Mouse (Mus musculus) CH12.LX (cell line): ENCODE measurements around the gene Hist1h3i. TPM values are rescaled to one million over a fixed set of nuclear protein-coding genes. Genes with fewer than 3 reads are reported as not detected.

ENCODE experiments used
- DNase-seq: peaks from one replicate; pipeline ENCODE4 v3.0.0-alpha.2; 2013; ENCODE audit errors: extremely low read depth
- H3K27ac ChIP-seq: 2 replicates; pipeline ENCODE4 v1.5.1; 2012; ENCODE audit warnings: low read depth, mild to moderate bottlenecking, control low read depth, moderate library complexity; ENCODE audit not compliant: insufficient read depth
- H3K27me3 ChIP-seq: replicated peaks from 2 replicates; pipeline ENCODE3; 2012; ENCODE audit warnings: inconsistent platforms
- H3K36me3 ChIP-seq, 2 experiments: replicated peaks in 1 of 2; 2 replicates each; pipeline versions ENCODE3 to v1.6.1; 2012; ENCODE audit warnings: inconsistent platforms in 1 of 2, low read length in 1 of 2, mild to moderate bottlenecking in 1 of 2, mixed read lengths in 1 of 2, moderate library complexity in 1 of 2; ENCODE audit not compliant: control insufficient read depth in 1 of 2, insufficient read depth in 1 of 2
- H3K4me1 ChIP-seq, 2 experiments: 2 replicates each; pipeline ENCODE4 v1.6.1; 2012; ENCODE audit warnings: inconsistent platforms in 1 of 2, moderate library complexity in 1 of 2; ENCODE audit not compliant: insufficient read depth in 2 of 2, control insufficient read depth in 1 of 2
- H3K4me2 ChIP-seq: 2 replicates; pipeline ENCODE4 v1.6.1; 2012; ENCODE audit warnings: low read depth, mild to moderate bottlenecking, control low read depth; ENCODE audit not compliant: poor library complexity, insufficient read depth, severe bottlenecking
- H3K4me3 ChIP-seq, 3 experiments: fragments of 150-350 bp in 1 of 3; sonication (generic) in 1 of 3; replicated peaks in 1 of 3; 2 replicates each; pipeline versions ENCODE3 to v1.5.1; 2011 to 2012; ENCODE audit warnings: low read depth in 2 of 3, low read length in 2 of 3, mild to moderate bottlenecking in 2 of 3, moderate library complexity in 2 of 3, control low read depth in 1 of 3, improper control_type of control experiment in 1 of 3, inconsistent platforms in 1 of 3, mixed read lengths in 1 of 3; ENCODE audit not compliant: poor library complexity in 1 of 3
- H3K79me2 ChIP-seq: replicated peaks from 2 replicates; pipeline ENCODE4 v1.6.1; 2012; ENCODE audit warnings: mild to moderate bottlenecking, moderate library complexity; ENCODE audit not compliant: control insufficient read depth, poor library complexity, insufficient read depth, severe bottlenecking; ENCODE audit errors: extremely low read depth
- H3K9ac ChIP-seq: 2 replicates; pipeline ENCODE4 v1.6.1; 2012; ENCODE audit warnings: low read depth, mild to moderate bottlenecking, control low read depth, moderate library complexity; ENCODE audit not compliant: insufficient read depth
- H3K9me3 ChIP-seq: replicated peaks from 2 replicates; pipeline ENCODE3; 2012; ENCODE audit warnings: low read length, inconsistent platforms, mixed read lengths
- CHD1 ChIP-seq: IDR thresholded peaks from 2 replicates; pipeline ENCODE4 v1.6.1; 2012; ENCODE audit warnings: low read depth, low read length, improper control_type of control experiment, inconsistent platforms
- CTCF ChIP-seq, 2 experiments: IDR thresholded peaks in 1 of 2; conservative IDR thresholded peaks in 1 of 2; 2 replicates each; pipeline ENCODE4 v1.5.1; 2011 to 2012; ENCODE audit warnings: low read depth in 2 of 2, low read length in 2 of 2, improper control_type of control experiment in 1 of 2, inconsistent platforms in 1 of 2, mild to moderate bottlenecking in 1 of 2, moderate library complexity in 1 of 2
- ELF1 ChIP-seq: IDR thresholded peaks from 2 replicates; pipeline ENCODE4 v1.6.1; 2014; ENCODE audit warnings: low read depth, mild to moderate bottlenecking, inconsistent platforms, low read length, improper control_type of control experiment
- ETS1 ChIP-seq: conservative IDR thresholded peaks from 2 replicates; pipeline ENCODE4 v1.6.1; 2012; ENCODE audit warnings: low read depth, mild to moderate bottlenecking, inconsistent platforms, low read length, improper control_type of control experiment, moderate library complexity
- GABPA ChIP-seq: IDR thresholded peaks from 2 replicates; pipeline ENCODE4 v1.6.1; 2012; ENCODE audit warnings: low read depth, low read length, improper control_type of control experiment, inconsistent platforms; ENCODE audit not compliant: insufficient replicate concordance
- IRF4 ChIP-seq: IDR thresholded peaks from 2 replicates; pipeline ENCODE4 v1.6.1; 2014; ENCODE audit warnings: low read depth, mild to moderate bottlenecking, inconsistent platforms, low read length, improper control_type of control experiment
- JUN ChIP-seq: IDR thresholded peaks from 2 replicates; pipeline ENCODE4 v1.6.1; 2011; ENCODE audit warnings: low read depth, mild to moderate bottlenecking, low read length, improper control_type of control experiment, moderate library complexity; ENCODE audit not compliant: insufficient read depth
- JUND ChIP-seq: conservative IDR thresholded peaks from 2 replicates; pipeline ENCODE4 v1.6.1; 2011; ENCODE audit warnings: low read depth, low read length, improper control_type of control experiment
- MAX ChIP-seq: IDR thresholded peaks from 2 replicates; pipeline ENCODE4 v1.6.1; 2011; ENCODE audit warnings: low read length, improper control_type of control experiment
- MAZ ChIP-seq: IDR thresholded peaks from 2 replicates; pipeline ENCODE4 v1.6.1; 2012; ENCODE audit warnings: low read depth, mild to moderate bottlenecking, inconsistent platforms, low read length, improper control_type of control experiment, moderate library complexity
- MEF2A ChIP-seq: IDR thresholded peaks from 2 replicates; pipeline ENCODE4 v1.6.1; 2014; ENCODE audit warnings: low read depth, mild to moderate bottlenecking, inconsistent platforms, low read length, improper control_type of control experiment, borderline replicate concordance
- MYC ChIP-seq: IDR thresholded peaks from 2 replicates; pipeline ENCODE4 v1.6.1; 2011; ENCODE audit warnings: low read depth, mild to moderate bottlenecking, improper control_type of control experiment, low read length
- PAX5 ChIP-seq: IDR thresholded peaks from 2 replicates; pipeline ENCODE4 v1.6.1; 2012; ENCODE audit warnings: low read length, inconsistent platforms, mixed read lengths
- POLR2A ChIP-seq: IDR thresholded peaks from 2 replicates; pipeline ENCODE4 v1.6.1; 2011; ENCODE audit warnings: low read depth, mild to moderate bottlenecking, improper control_type of control experiment, low read length
- POLR2AphosphoS2 ChIP-seq: IDR thresholded peaks from 2 replicates; pipeline ENCODE4 v1.6.1; 2011; ENCODE audit warnings: low read depth, low read length, improper control_type of control experiment
- RAD21 ChIP-seq: IDR thresholded peaks from 2 replicates; pipeline ENCODE4 v1.6.1; 2011; ENCODE audit warnings: low read depth, mild to moderate bottlenecking, low read length, improper control_type of control experiment, moderate library complexity
- TBP ChIP-seq: conservative IDR thresholded peaks from 2 replicates; pipeline ENCODE4 v1.6.1; 2011; ENCODE audit warnings: low read depth, low read length, improper control_type of control experiment
- TCF12 ChIP-seq: IDR thresholded peaks from 2 replicates; pipeline ENCODE4 v1.6.1; 2014; ENCODE audit warnings: low read depth, mild to moderate bottlenecking, inconsistent platforms, low read length, improper control_type of control experiment
- ZC3H11A ChIP-seq: IDR thresholded peaks from 2 replicates; pipeline ENCODE4 v1.6.1; 2012; ENCODE audit warnings: low read depth, mild to moderate bottlenecking, inconsistent platforms, low read length, improper control_type of control experiment
- ZKSCAN1 ChIP-seq: IDR thresholded peaks from 2 replicates; pipeline ENCODE4 v1.6.1; 2012; ENCODE audit warnings: low read depth, inconsistent platforms, low read length, improper control_type of control experiment, borderline replicate concordance
- ZNF384 ChIP-seq: IDR thresholded peaks from 2 replicates; pipeline ENCODE4 v1.6.1; 2012; ENCODE audit warnings: low read depth, low read length, improper control_type of control experiment, inconsistent platforms
- dilution Hi-C: fragments of 300-500 bp; cut with MboI; formaldehyde crosslinking; loops from 2 replicates; pipeline ENCODE4 v1.14.3; 2020; ENCODE audit warnings: low sequenced_read_pairs; ENCODE audit not compliant: extremely low pct_unique_long_range_greater_than_20kb, extremely low pct_ligation_motif_present
- in situ Hi-C: fragments of 300-500 bp; cut with MboI; formaldehyde crosslinking; loops from 3 replicates; pipeline ENCODE4 v1.14.3; 2019; ENCODE audit warnings: low sequenced_read_pairs, low pct_ligation_motif_present, low pct_unique_long_range_greater_than_20kb, mixed read lengths
- polyA plus RNA-seq: library from polyadenylated mRNA; unstranded; fragments of >175 nt; gene quantifications from 2 replicates; pipeline ENCODE4 v1.2.1, GENCODE M21; 2012; ENCODE audit warnings: low read depth; ENCODE audit not compliant: insufficient read length
- total RNA-seq, 2 experiments: library from RNA; depleted of rRNA; stranded (reverse); fragments of 300-350 nt in 1 of 2; fragments of >200 nt in 1 of 2; gene quantifications; 2 replicates each; pipeline ENCODE4 v1.2.3; 2012 to 2014

Gene Hist1h3i
- total and polyA plus RNA-seq, 3 experiments: 14.3 to 797 (median 21.2) TPM

GRCm38 (mm10) chr13:21752356-21752755, 30.8 kb downstream of the Hist1h3i start:
- Histone ChIP-seq H3K36me3 (no peaks in the 10 kb centered on the region), H3K27ac (peak overlapping the region; percentile 85), H3K9me3 (no peaks in the 10 kb centered on the region), H3K4me2 (peak overlapping the region; percentile 82; the same call in 1 of the 2 replicates), H3K9ac (peak overlapping the region; percentile 92), H3K27me3 (no peaks in the 10 kb centered on the region), H3K4me1 (peaks cover 0 to 26% of the 10 kb centered on the region in 2 experiments; a peak in 2 of 4 replicates), H3K79me2 (no peaks in the 10 kb centered on the region), H3K4me3 (peak overlapping the region in 1 of 3 experiments; percentile 3)
- in situ Hi-C loops (no loop called here), dilution Hi-C loops (no loop called here)
- TF ChIP-seq ETS1 (no peak), TBP (0 out of 2 replicates have a peak, but pooled peaks have one; percentile 11)
- peak; percentile 51 for DNase-seq

DNA sequence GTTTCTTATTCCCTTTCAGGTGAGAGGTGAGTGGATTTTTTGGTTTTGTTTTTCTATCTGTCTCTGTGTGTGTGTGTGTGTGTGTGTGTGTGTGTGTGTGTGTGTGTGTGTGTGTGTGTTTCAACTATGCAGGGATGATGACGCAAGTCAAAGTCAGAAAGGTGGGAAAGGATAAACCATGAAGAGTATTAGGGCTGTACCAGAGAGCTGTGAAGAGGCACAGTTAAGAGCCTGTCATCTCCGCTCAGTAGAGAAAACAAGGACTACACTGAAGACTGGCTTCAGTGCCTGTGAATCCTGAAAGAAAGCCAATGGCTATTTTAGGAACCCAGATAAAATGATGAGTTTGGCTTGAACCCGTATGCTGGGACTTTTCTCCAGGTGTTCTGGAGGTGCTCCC, 31.3 kb downstream of the Hist1h3i start:
- H3K27ac ChIP-seq: peak overlapping the region; percentile 85
- TF ChIP-seq MEF2A (peak; percentile 42; the same call in 1 of the 2 replicates), POLR2A (no peak), IRF4 (no peak), RAD21 (no peak), GABPA (no peak), JUN (no peak), CHD1 (no peak), MYC (no peak)
- peak; percentile 57 for DNase-seq

DNA sequence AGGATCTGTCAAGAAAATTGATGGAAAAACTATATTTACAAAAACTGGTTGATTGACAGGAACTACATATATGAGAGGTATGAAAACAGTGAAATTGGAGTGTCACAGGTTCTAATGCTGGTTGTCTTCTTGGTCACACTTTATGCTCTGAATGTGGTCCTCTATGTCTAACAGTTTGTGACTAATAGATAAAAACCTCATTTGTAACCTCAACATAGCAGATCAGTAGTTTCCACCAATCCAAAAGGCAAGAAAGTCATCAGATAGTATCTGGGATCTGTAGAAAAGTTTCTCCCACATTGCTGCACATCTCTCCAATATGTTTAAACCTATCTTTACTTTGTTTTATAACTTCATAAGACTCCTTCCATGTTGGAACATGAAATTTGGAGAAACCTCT, 31.8 kb downstream of the Hist1h3i start:
- no peak overlapping the region for H3K4me3 ChIP-seq
- H3K9ac ChIP-seq: peak overlapping the region; percentile 92
- no peaks in the 10 kb centered on the region for H3K9me3 ChIP-seq
- in situ Hi-C loops (no loop called here), dilution Hi-C loops (no loop called here)
- H3K27ac ChIP-seq: peak overlapping the region; percentile 85; the same call in 1 of the 2 replicates
- TF ChIP-seq ZNF384: no peak
- no peak for TF ChIP-seq ELF1
- no peak for TF ChIP-seq MAX
- no peak for TF ChIP-seq ZKSCAN1
- no peak for TF ChIP-seq CTCF (conservative IDR thresholded peaks at IDR 0.05 in 1 of 2, IDR thresholded peaks at IDR 0.05 in 1 of 2; ENCODE audit: low read depth in 2 of 2, low read length in 2 of 2)
- no peak for TF ChIP-seq TBP
- TF ChIP-seq MYC: no peak
- no peak for TF ChIP-seq JUND
- TF ChIP-seq PAX5: no peak
- TF ChIP-seq ZC3H11A: no peak
- TF ChIP-seq POLR2AphosphoS2: no peak
- no peak for TF ChIP-seq MAZ
- TF ChIP-seq TCF12: no peak
- no peak for TF ChIP-seq CHD1
- no peak for TF ChIP-seq IRF4
- peak; percentile 33 for DNase-seq
- no peaks in the 10 kb centered on the region for H3K36me3 ChIP-seq
- no peaks in the 10 kb centered on the region for H3K27me3 ChIP-seq
- 0 out of 2 replicates have a peak overlapping the region, but pooled peaks have one; percentile 82 for H3K4me2 ChIP-seq
- H3K79me2 ChIP-seq: no peaks in the 10 kb centered on the region
- peaks cover 0 to 26% of the 10 kb centered on the region in 2 experiments; a peak in 2 of 4 replicates for H3K4me1 ChIP-seq

More for the DNA sequence above, 31.3 kb downstream of the Hist1h3i start:
- no peaks in the 10 kb centered on the region for H3K36me3 ChIP-seq
- in situ Hi-C loops (no loop called here), dilution Hi-C loops (no loop called here)
- H3K9ac ChIP-seq: peak overlapping the region; percentile 92
- no peaks in the 10 kb centered on the region for H3K9me3 ChIP-seq
- H3K27me3 ChIP-seq: no peaks in the 10 kb centered on the region
- peaks cover 0 to 26% of the 10 kb centered on the region in 2 experiments; a peak in 2 of 4 replicates for H3K4me1 ChIP-seq
- H3K4me3 ChIP-seq: no peak overlapping the region
- H3K79me2 ChIP-seq: no peaks in the 10 kb centered on the region
- peak overlapping the region; percentile 82; the same call in 1 of the 2 replicates for H3K4me2 ChIP-seq
